Mouse (Mus musculus) thymus, adult 2 months (tissue): ENCODE results near the gene Gm17651.

ENCODE experiments used
- CTCF ChIP-seq: fragments of 200-500 bp; IDR thresholded peaks from 2 replicates; pipeline ENCODE4 v1.5.1; 2012; ENCODE audit warnings: mild to moderate bottlenecking, control low read depth, low read length, moderate library complexity, borderline replicate concordance; ENCODE audit not compliant: control insufficient read depth, poor library complexity, insufficient read depth; ENCODE audit errors: extremely low read depth
- POLR2A ChIP-seq: fragments of 200-500 bp; IDR thresholded peaks from 2 replicates; pipeline ENCODE4 v1.6.1; 2012; ENCODE audit warnings: mild to moderate bottlenecking, low read length, control low read depth, moderate library complexity; ENCODE audit not compliant: control insufficient read depth, poor library complexity, insufficient read depth; ENCODE audit errors: extremely low read depth

GRCm38 (mm10) chr3:97633456-97633855, 41.0 kb downstream of the Gm17651 start:
- TF ChIP-seq CTCF, result no peak
- TF ChIP-seq POLR2A, result no peak
